Mouse (Mus musculus) left cerebral cortex, postnatal 25 days (tissue): Measurements from ENCODE around the gene Pygm. TPM values are rescaled to one million over a fixed set of nuclear protein-coding genes. Genes with fewer than 3 reads are reported as not detected.

ENCODE experiments used
- DNase-seq, 2 experiments: peaks; one replicate each; pipeline ENCODE4 v3.0.0; 2022; ENCODE audit warnings: low spot score in 2 of 2, mixed read lengths in 1 of 2
- intact Hi-C: fragments of 180-260 bp; cut with DNase I; formaldehyde crosslinking; loops from one replicate; pipeline ENCODE4 v1.15.1; 2025
- total RNA-seq, 2 experiments: library from RNA; stranded (reverse); gene quantifications; 2 replicates each; pipeline ENCODE4 v1.2.3; 2021

Pygm gene
- total RNA-seq, 2 experiments from 2014 or later: 26.8 to 35.5 TPM

DNA sequence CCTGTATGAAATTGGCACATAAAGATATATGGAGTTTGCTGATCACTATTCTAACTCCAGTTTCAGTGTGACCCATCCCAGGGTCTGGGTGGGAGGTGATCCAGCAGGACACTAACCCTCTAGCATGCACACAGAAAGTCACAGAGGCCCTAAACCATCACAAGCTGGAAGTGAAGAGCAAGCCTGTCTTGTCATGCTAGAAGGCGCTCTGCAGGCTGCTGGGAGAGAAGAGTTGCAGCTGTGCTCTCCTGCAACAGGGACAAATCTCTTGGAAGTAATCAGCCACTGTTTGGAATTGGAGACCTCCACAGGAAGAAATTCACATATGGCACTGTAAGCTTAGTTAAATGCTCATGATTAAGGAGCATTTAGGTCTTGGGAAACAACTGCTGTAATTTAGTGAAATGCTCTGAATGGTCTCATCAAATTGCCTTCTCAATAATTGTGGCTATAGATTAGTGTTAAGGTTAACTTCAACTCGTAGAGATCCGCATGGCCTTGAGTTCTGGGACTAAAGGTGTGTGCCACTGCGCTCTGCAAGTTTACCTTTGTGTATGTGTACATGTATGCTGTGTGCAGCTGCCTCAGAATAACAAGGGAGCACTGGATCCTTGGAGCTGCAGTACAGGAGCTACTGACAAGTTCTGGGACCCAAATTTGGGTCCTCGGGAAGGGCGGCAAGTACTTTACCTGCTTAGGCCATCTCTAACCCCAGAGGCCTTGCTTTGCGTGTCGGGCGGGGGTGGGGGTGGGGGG is 3.6 kb upstream of the Pygm start:
- no peak for DNase-seq
- intact Hi-C loops: no loop called here

DNA sequence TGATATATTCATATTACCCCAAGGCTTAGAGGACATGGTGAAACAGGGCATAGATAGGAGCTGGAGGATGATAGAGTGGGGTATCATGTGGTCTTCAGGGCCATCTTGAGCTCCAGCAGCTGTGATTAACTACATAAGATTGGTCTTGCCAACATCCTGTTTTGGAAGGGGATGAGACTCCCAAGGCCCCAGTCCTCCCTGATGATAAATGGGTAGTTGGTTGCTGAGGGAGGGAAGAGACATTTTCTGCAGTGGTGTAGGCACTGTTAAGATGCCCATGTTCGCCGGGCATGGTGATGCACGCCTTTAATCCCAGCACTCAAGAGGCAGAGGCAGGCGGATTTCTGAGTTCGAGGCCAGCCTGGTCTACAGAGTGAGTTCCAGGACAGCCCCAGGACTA is 3.0 kb upstream of the Pygm start:
- intact Hi-C loops: no loop called here
- no peak for DNase-seq

DNA sequence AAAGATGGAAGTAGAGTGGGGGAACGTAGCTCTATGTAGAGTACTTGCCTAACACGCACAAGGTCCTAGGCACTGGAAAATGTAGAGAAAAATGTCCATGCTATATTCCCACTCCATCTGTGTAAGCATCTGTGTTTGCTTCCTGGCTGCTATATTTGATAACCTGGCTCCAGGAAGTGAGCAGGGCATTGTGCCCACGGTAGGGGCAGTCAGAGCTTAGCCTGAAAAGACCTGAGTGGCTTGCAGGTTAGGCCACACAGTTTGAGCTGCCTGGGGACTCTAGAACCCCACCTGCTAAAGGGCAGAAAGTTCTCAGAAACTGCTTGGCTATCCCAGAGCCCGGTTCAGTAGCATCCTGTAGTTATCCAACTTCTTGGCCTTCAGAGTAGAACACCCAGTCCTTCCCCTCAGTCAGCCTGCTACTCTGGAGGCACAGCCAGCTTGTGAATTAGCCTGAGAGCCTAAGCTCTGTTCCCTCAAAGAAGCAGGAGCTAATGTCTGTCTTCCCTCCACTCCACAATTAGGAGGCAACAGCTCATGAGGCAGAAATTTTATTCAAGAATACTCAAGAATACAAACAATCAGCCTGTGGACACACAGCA is 1.8 kb upstream of the Pygm start:
- no peak for DNase-seq
- intact Hi-C loops: no loop called here

DNA sequence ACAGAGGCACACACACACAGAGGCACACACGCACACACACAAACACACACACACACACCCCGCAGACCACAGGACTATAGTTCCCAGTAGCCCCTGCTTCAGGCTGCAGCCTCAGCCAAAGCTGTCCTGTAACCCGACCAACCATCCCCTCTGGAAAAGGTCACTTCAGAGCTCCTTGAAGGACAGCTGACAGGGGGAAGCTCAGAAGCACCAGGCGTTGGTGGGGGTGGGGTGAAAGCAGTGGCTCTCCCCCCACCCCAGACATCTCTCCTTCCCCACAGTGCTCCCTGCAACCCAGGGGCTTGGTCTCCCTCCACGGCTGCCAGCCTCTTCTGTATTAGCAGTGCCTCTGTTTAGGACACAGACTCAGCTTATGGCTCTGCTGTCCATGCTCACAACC is 729 bp upstream of the Pygm start:
- DNase-seq: no peak
- intact Hi-C loops: no loop called here

DNA sequence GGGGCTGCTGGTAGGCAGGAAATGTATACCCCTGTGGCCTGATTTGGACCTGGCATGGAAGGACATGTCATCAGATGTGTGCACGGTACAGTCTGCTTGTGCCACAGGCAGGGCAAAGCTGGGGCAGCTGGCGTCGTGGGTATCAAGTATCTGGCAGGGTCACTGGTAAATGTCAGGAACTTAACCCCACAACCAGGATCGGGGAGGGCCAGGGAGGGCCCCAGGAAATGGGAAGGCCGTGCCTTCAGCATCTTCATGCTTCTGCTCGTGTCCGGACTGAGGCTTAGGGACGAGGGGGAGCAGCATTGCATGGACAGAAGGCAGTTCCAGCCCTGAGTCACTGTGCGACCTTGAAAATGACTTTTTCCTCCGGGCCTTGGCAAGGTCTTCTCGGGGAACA is 755 bp downstream of the Pygm start:
- intact Hi-C loops: no loop called here
- DNase-seq: no peak

DNA sequence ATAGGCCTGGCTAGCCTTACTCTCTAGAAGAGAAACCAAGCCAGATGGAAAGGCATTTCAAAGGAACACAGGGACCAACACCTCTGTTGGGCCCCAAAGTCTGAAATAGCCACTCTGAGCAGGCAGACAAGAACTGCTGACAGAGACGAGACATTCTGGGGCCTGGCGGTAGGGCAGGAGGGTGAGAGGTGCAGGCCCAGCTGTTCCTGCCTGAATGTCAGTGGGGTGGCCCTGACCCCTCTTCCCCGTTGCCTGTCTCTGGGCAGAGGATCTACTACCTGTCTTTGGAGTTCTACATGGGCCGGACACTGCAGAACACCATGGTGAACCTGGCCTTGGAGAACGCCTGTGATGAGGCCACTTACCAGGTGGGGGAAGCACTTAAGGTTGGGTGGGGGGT is 1.2 kb downstream of the Pygm start:
- intact Hi-C loops: no loop called here

DNA sequence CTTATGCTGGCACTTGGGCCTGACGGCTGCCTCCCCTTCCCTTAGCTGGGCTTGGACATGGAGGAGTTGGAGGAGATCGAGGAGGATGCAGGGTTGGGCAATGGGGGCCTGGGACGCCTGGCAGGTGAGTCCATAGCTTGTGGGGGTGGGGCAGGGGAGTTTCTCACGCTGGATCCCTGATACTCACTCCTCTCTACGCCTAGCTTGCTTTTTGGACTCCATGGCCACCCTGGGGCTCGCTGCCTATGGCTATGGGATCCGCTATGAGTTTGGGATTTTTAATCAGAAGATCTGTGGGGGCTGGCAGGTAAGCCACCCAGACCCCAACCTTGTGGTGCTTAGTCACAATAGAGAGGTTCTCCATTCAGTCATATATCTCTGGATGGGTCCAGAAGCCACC is 1.6 kb downstream of the Pygm start:
- intact Hi-C loops: no loop called here
- DNase-seq: no peak

More for the DNA sequence above, 1.2 kb downstream of the Pygm start:
- DNase-seq: no peak

DNA sequence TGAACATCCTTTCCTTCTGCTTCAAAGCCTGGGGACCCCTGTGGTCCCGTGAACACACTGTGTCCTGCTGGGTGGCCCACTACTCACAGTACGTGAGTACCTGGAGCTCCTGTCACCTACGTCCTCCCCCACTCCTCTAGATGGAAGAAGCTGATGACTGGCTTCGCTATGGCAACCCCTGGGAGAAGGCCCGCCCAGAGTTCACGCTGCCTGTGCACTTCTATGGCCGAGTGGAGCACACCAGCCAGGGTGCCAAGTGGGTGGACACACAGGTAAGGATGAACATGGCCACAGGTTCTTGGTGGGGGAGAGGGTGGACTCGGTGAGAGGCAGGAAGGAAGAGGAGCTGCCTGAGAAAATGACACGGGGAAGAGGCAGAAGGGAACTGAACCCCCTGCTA is 2.0 kb downstream of the Pygm start:
- intact Hi-C loops: no loop called here
- no peak for DNase-seq

DNA sequence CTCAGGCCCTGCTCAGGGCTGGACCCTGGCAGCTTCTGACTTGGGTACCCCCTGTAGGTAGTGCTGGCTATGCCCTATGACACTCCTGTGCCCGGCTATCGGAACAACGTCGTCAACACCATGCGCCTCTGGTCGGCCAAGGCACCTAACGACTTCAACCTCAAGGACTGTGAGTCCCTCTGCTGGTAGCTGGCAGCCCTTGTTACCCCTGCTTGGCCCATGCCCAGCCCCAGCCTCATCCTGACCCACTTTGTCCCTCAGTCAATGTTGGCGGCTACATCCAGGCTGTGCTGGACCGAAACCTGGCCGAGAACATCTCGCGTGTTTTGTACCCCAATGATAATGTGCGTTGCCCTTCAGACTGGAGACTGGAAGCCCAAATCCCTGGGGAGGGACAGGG is 3.8 kb downstream of the Pygm start:
- intact Hi-C loops: no loop called here
- DNase-seq: no peak

DNA sequence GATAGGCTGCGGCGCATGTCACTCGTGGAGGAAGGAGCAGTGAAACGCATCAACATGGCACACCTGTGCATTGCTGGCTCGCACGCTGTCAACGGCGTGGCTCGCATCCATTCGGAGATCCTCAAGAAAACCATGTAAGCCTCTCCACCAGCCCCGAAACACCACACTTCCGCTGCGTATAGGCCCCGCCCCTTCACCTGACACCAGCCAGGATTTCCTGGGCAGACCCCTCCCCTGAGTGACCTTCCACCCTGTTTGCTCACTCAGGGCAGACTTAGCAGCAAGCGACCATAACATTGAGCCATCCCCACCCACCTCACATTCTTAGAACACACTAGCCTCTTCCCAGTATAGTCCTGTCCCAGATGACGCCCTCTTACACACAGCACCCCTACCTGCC is 5.6 kb downstream of the Pygm start:
- DNase-seq: no peak
- intact Hi-C loops: no loop called here

DNA sequence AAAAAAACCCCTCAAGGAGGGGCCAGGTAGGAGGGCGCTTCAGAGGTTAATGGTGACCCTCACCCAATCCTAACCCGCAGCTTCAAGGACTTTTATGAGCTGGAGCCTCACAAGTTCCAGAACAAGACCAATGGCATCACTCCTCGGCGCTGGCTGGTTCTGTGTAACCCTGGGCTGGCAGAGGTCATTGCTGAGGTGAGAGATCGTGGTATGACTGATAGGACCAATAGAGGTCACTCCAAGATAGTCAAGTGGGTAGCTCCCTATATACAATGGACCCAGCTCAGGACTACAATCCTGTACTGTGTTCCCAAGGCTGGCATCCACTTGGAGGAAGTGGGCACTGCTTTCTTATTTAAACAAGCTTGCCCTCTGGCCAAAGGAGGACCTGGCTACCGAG is 6.1 kb downstream of the Pygm start:
- intact Hi-C loops: no loop called here
- no peak for DNase-seq

DNA sequence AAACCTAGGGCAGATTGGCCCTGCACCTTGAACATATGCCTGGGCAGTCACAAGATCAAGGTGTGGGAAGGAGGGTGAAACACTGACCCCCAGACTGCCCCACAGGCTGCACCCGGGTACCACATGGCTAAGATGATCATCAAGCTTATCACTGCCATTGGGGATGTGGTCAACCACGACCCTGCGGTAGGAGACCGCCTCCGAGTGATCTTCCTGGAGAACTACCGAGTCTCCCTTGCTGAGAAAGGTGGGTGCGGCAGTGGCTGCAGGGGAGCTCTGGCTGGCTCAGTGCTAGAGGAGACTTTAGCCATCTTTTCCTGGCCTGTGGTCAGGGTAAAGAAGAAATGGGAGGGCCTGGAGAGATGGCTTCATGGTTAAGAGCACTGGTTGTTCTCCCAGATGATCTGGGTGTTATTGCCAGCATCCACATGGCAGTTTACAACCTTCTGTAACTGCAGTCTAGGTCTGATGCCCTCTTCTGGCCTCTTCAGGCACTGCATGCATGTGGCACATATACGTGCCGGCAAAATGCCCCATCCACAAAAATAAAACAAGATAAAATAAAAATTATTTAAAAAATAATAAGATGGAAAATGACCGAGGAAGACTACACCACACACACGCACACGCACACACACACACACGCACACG is 8.7 kb downstream of the Pygm start:
- intact Hi-C loops: no loop called here
- DNase-seq: no peak

DNA sequence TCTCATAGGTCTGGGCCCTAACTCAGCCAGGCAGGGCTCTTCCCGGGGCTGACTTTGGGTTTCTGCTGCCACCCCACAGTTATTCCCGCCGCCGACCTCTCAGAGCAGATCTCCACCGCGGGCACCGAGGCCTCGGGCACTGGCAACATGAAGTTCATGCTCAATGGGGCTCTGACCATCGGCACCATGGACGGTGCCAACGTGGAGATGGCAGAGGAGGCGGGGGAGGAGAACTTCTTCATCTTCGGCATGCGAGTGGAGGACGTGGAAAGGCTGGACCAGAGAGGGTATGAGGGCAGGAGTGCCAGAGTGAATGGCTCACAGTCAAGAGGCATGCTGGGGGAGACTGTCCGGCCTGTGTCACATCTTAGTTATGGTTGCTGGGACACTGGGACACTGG is 9.4 kb downstream of the Pygm start:
- no peak for DNase-seq
- intact Hi-C loops: no loop called here

DNA sequence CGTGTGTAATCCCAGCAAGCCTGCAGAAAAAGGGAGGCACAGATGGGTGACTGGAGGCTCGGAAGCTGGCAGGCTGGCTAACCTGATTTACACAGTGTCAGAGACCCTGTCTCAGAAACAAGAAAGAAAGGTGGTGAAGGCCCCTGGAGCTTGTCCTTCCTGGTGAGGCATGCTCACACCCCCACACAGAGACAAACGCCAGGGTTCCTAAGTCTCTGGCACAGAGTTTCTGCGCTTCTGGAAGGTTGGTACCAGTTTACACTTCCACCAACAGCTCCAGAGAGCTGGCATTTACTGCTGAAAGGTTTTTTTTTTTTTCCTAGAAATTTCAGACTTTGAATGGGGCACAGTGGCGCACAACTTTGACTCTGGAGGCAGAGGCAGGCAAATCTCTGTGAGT is 12.0 kb downstream of the Pygm start:
- DNase-seq: peak in 1 of 2 experiments; percentile 52
- intact Hi-C loops: no loop called here

DNA sequence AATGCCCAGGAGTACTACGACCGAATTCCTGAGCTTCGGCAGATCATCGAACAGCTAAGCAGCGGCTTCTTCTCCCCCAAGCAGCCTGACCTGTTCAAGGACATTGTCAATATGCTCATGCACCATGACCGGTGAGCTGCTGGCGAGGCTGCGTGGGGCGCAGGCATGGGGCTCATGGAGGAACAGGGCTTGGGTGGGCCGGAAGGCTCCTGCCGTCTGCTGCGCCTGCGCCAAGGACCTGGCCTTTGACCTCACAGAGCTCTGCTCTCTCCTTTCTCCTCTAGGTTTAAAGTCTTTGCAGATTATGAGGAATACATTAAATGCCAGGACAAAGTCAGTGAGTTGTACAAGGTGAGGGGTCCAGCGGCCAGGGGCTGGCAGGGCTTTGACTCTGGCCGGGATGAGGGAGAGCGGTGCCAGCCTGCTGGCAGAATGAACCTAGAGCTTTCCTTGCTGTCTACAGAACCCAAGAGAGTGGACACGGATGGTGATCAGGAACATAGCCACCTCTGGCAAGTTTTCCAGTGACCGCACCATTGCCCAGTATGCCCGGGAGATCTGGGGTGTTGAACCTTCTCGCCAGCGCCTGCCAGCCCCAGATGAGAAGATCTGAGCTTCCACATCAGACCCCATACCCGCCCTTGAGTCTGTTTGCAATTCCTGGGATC is 13.5 kb downstream of the Pygm start:
- DNase-seq: no peak
- intact Hi-C loops: no loop called here

DNA sequence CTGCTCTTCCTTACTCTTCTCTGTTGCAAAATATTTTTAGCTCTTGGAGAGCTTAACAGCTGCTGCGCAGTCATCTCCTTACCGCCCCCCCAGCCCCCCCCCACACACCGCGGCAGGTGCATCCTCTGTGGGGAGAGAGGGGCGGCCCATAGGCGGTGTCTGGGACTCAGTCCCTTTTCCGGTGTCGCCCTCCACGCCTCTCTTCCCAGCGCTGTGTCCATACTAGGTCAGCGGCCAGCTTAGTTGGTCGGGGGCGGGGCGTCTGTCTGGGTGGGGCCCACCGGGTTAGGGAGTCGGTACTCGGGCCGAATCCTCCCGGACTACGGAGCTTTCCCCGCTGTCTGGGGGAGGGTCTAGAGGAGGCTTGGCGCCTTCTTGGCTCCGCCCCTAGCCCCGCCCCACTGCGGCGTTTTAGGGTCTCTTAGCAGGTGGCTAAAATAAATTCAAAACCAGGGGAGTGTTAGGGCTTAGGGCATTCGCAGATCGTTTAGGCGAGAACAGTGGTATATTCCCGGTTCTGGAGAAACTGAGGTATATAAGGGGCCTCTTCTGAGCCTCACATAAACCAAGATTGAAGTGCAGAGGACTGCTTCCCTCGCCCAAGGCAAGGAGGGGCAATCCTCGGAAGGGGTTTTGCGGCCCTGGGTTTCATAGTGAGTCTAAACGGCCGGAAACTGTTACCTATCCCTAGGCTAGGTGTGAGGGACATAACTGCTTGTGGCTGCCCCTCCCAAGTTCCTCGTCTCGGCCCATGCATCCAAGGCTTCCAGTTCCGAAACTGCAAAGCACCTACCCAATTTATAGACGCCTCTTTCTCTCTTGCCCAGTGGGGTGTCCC is 14.5 kb downstream of the Pygm start:
- intact Hi-C loops: no loop called here
- no peak for DNase-seq

DNA sequence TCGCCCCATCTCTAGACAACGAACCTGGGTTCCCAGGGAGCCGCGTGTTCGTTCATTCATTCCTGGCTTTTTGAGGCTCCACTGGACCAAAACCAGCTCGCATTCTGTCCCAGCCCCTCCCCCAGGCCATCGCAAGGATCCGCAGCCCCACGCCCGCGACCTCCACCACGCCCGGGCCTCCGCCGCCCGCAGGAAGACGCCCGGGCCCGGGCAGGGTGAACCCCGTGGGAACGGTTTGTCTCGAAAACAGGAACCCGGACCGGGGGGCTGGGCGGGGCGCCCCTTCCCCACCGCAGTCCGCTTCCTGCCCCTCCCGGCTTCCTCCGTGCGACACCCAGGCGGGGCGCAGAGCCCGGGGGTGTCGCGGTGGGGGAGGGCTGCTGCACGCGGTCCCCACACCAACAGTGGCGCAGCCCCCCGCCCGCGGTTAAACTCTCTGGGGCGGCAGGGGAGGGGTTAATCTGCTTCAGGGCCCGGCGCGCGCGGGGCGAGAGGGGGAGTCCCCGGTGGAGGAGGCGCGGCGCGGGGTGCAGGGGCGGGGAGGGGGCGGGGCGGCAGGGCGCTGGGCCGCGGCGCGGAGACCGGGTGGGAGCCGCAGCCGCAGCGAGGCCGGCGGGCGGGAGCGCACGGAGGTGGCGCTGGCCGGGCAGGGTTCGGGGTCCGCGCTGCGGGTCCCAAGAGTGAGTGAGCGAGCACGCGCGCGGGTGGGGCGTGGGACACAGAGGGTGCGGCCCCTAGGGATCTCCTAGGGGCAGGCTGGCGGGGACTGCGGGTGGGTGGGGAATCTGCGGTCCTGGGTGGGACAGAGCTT is 15.3 kb downstream of the Pygm start, which contains the start of gene Rasgrp2:
Rasgrp2 (plus strand) TSS at position 56 of the 811 bp plus-strand sequence.
- DNase-seq: no peak
- intact Hi-C loops: no loop called here

DNA sequence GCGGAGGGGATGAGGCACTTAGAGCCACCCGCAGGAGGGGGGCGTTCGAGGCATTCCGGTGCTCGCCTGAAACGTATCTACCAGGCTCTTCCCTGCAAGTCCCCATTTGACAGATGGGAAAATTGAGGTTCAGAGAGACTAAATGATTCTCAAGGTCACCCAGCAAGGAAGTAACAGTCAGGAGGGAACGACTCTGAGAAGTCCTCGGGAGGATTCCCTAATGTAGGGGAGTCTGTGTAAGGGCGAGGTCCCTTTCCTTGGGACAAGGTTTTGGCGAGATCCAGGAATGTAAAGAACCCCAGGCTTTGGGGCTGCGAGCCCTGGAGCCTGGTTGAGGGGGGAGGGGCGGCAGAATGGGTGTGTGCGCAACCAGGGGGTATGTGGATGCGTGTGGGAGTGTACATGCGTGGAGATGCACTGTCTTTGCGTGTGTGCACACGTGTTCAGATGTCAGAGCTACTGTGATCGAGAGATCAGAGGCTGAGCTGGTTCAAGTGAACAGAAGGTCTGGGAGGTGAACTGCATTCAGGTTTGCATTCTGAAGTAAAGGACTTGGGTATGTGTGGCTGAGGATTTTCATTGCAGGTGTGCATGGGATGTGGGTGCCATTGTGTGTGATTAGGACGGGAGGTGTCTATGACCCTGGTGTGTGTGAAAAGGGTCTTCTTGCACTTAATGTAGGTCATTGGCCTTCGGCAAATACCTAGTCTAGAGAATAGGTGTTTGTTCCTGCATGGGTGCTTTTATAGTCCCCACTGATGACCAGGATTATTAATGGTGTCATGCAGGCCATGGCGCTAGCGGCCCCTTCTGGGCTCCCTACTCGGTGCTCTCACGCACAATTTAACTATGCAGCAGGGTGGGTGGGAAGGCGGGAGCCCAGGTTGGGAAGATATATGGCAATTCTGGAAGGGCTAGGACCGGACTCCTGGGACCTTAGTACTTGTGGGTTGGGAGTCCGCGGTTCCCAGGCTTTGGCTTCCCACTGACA is 16.2 kb downstream of the Pygm start:
- intact Hi-C loops: no loop called here
- no peak for DNase-seq
